Mouse (Mus musculus): ENCODE measurements around the gene Cebpe. TPM values are rescaled to one million over a fixed set of nuclear protein-coding genes. Genes with fewer than 3 reads are reported as not detected.

Cebpe gene
- total RNA-seq (2023) = not detected

GRCm38 (mm10) chr14:54712074-54712473, at the start of gene Cebpe:
Cebpe (minus strand) TSS chr14:54712174.

GRCm38 (mm10) chr14:54698733-54699132, 13.2 kb downstream of the Cebpe start, which contains the start of gene Gm29776:
Gm29776 (minus strand) TSS chr14:54698833.

GRCm38 (mm10) chr14:54686522-54687143, 25.3 kb downstream of the Cebpe start, which contains the start of gene Acin1:
Acin1 (minus strand) TSS chr14:54686931.

GRCm38 (mm10) chr14:54686063-54686521, 25.9 kb downstream of the Cebpe start, which contains the start of gene 1700123O20Rik:
1700123O20Rik (plus strand) TSS chr14:54686216.

Other genes starting within 250 kb of the Cebpe start
- gene Lrp10, start 248.0 kb downstream of the Cebpe start, total RNA-seq (2023) = 157 TPM
- not detected for gene Rem2, start 236.1 kb downstream of the Cebpe start, total RNA-seq (2023)
- 33.7 TPM for gene Prmt5, start 194.6 kb downstream of the Cebpe start, total RNA-seq (2023)
- 14.4 TPM for gene Haus4, start 157.6 kb downstream of the Cebpe start, total RNA-seq (2023)
- 0.27 TPM for gene Ajuba, start 134.6 kb downstream of the Cebpe start, total RNA-seq (2023)
- 9.3 TPM for gene 4931414P19Rik, start 106.2 kb downstream of the Cebpe start, total RNA-seq (2023)
- 53.8 TPM for gene Psmb5, start 94.2 kb downstream of the Cebpe start, total RNA-seq (2023)
- gene Psmb11, start 90.7 kb downstream of the Cebpe start, total RNA-seq (2023) = not detected
- gene Gm17606, start 71.2 kb downstream of the Cebpe start, total RNA-seq (2023) = not detected
- 12.8 TPM for gene Cdh24, start 70.8 kb downstream of the Cebpe start, total RNA-seq (2023)
- 30.0 TPM for gene 1700123O20Rik, start 26.0 kb downstream of the Cebpe start, total RNA-seq (2023)
- 585 TPM for gene Acin1, start 25.2 kb downstream of the Cebpe start, total RNA-seq (2023)
- gene Gm29776, start 13.3 kb downstream of the Cebpe start, total RNA-seq (2023) = not detected
- 0.86 TPM for gene Slc7a8, start 69.8 kb upstream of the Cebpe start, total RNA-seq (2023)
- not detected for gene Rnf212b, start 102.0 kb upstream of the Cebpe start, total RNA-seq (2023)
- 10.6 TPM for gene Homez, start 158.8 kb upstream of the Cebpe start, total RNA-seq (2023)
- 10.2 TPM for gene Ppp1r3e, start 165.4 kb upstream of the Cebpe start, total RNA-seq (2023)
- 3.5 TPM for gene Bcl2l2, start 171.2 kb upstream of the Cebpe start, total RNA-seq (2023)
- not detected for gene Gm20521, start 171.3 kb upstream of the Cebpe start, total RNA-seq (2023)
- 273 TPM for gene Pabpn1, start 180.3 kb upstream of the Cebpe start, total RNA-seq (2023)
- 2.3 TPM for gene Slc22a17, start 201.0 kb upstream of the Cebpe start, total RNA-seq (2023)
- gene Efs, start 214.0 kb upstream of the Cebpe start, total RNA-seq (2023) = not detected
- not detected for gene Il25, start 220.5 kb upstream of the Cebpe start, total RNA-seq (2023)
- gene Cmtm5, start 224.1 kb upstream of the Cebpe start, total RNA-seq (2023) = not detected

Data from CD4-positive naive resting alpha-beta T cell, adult 57 days (primary cell).